Mouse (Mus musculus) E14TG2a.4 (cell line): ENCODE data around the gene Shc2.

Source experiments
- CTCF ChIP-seq: conservative IDR thresholded peaks from 2 replicates; pipeline ENCODE4 v1.5.1; 2014; ENCODE audit warnings: low read length
- NANOG ChIP-seq: IDR thresholded peaks from 2 replicates; pipeline ENCODE4 v1.6.1; 2014; ENCODE audit warnings: borderline replicate concordance, low read length, mixed read lengths
- POU5F1 ChIP-seq: IDR thresholded peaks from 2 replicates; pipeline ENCODE4 v1.6.1; 2014; ENCODE audit warnings: low read length, borderline replicate concordance

DNA sequence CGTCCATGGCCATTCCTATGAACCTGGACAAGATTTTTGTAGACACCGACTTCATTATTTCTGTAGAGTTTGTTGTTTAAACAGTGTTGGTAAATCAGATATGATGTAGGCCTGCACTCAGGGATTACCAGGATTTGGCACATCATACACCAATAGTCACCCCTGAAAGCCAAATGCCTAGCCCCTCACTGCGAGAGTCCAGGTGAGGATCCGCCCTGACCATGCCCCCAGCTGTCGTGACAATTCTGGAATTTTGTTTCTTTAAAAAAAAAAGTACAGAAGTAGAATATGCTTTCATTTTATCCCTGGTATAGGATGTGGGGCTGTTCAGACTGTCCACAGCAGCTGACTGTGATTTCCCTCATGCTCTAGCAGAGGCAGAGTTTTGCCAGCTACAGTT lies 67.8 kb downstream of the Shc2 start:
- TF ChIP-seq CTCF (no peak), POU5F1 (no peak), NANOG (no peak)
